Mouse (Mus musculus) regulatory T cell (primary cell): ENCODE results near the gene Gclm.

Source experiments
- in situ Hi-C: fragments of 300-600 bp; cut with MboI, MseI; formaldehyde crosslinking; loops from one replicate; pipeline ENCODE4 v1.15.1; 2025; ENCODE audit warnings: high pct_unique_total_duplicates

The Gclm gene

GRCm38 (mm10) chr3:122292300-122293222, 47.2 kb downstream of the Gclm start:
- in situ Hi-C loops: no loop called here

- in situ Hi-C loops: no loop called here
Observed at GRCm38 (mm10) chr3:122293223-122293953, 48.0 kb downstream of the Gclm start.

GRCm38 (mm10) chr3:122293954-122294850, 48.8 kb downstream of the Gclm start, which contains the start of gene Bcar3:
Gene Bcar3, plus strand, starts transcription at chr3:122294136.
- in situ Hi-C loops: no loop called here

GRCm38 (mm10) chr3:122295511-122295910, 50.2 kb downstream of the Gclm start:
- in situ Hi-C loops: no loop called here

- in situ Hi-C loops: no loop called here
Observed at GRCm38 (mm10) chr3:122296979-122297378, 51.6 kb downstream of the Gclm start.

GRCm38 (mm10) chr3:122300983-122301919, 55.9 kb downstream of the Gclm start:
- in situ Hi-C loops: no loop called here

- in situ Hi-C loops: no loop called here
Observed at GRCm38 (mm10) chr3:122304560-122304959, 59.2 kb downstream of the Gclm start.

GRCm38 (mm10) chr3:122307894-122308671, 62.7 kb downstream of the Gclm start:
- in situ Hi-C loops: no loop called here

GRCm38 (mm10) chr3:122308981-122309380, 63.6 kb downstream of the Gclm start:
- in situ Hi-C loops: no loop called here

GRCm38 (mm10) chr3:122312078-122312477, 66.7 kb downstream of the Gclm start:
- in situ Hi-C loops: loop anchor here (5.0 kb wide), 1 partner anchor 150 kb away; no protein-coding TSS in a partner anchor

GRCm38 (mm10) chr3:122312936-122313629, 67.7 kb downstream of the Gclm start:
- in situ Hi-C loops: loop anchor here (5.0 kb wide), 1 partner anchor 149 kb away; no protein-coding TSS in a partner anchor

GRCm38 (mm10) chr3:122313936-122314335, 68.6 kb downstream of the Gclm start:
- in situ Hi-C loops: loop anchor here (5.0 kb wide), 1 partner anchor 148 kb away; no protein-coding TSS in a partner anchor

- in situ Hi-C loops: loop anchor here (5.0 kb wide), 1 partner anchor 321 kb away; no protein-coding TSS in a partner anchor
Observed at GRCm38 (mm10) chr3:122316621-122317020, 71.3 kb downstream of the Gclm start.

- in situ Hi-C loops: loop anchor here (5.0 kb wide), 1 partner anchor 320 kb away; no protein-coding TSS in a partner anchor
Observed at GRCm38 (mm10) chr3:122317339-122317738, 72.0 kb downstream of the Gclm start.
